Mouse (Mus musculus) megakaryocyte-erythroid progenitor cell, adult 5-6 weeks (primary cell): ENCODE measurements at regions not wholly inside any gene's neighbourhood (a gene's known extent, or its start where the extent isn't known, plus 50 kb on each side); places are given as distances from the start of the nearest gene placed in this dataset.
"Not testable (repeated sequence)": the region's sequence is repeated elsewhere in the genome, so short reads cannot be mapped to it uniquely, and the experiment has no call there.

Experiments
- ATAC-seq: replicated peaks from 2 replicates; pipeline ENCODE4 v1.8.0; 2016; ENCODE audit warnings: mild to moderate bottlenecking, inconsistent platforms; ENCODE audit not compliant: severe bottlenecking, poor library complexity, low FRiP score, low TSS enrichment

GRCm38 (mm10) chr13:99128979-99129378 lies 55.6 kb upstream of the Zfp366 start:
- no peak for ATAC-seq

GRCm38 (mm10) chr13:99128284-99128691 lies 56.3 kb upstream of the Zfp366 start:
- ATAC-seq: no peak

- no peak for ATAC-seq
Observed at GRCm38 (mm10) chr13:99127716-99128115, 56.9 kb upstream of the Zfp366 start.

- not testable (repeated sequence) for ATAC-seq
Observed at GRCm38 (mm10) chr13:99126971-99127370, 57.7 kb upstream of the Zfp366 start.

GRCm38 (mm10) chr13:99126538-99126937 lies 58.1 kb upstream of the Zfp366 start:
- 0 out of 2 replicates have a peak, but pooled peaks have one; percentile 37 for ATAC-seq

GRCm38 (mm10) chr13:99125946-99126345 lies 58.7 kb upstream of the Zfp366 start:
- ATAC-seq: 0 out of 2 replicates have a peak, but pooled peaks have one; percentile 33

- ATAC-seq: no peak
Observed at GRCm38 (mm10) chr13:99124894-99125570, 59.6 kb upstream of the Zfp366 start.

GRCm38 (mm10) chr13:99124141-99124540 lies 60.5 kb upstream of the Zfp366 start:
- ATAC-seq: no peak

GRCm38 (mm10) chr13:99123476-99124140 lies 61.0 kb upstream of the Zfp366 start:
- no peak for ATAC-seq

GRCm38 (mm10) chr13:99122539-99122938 lies 62.1 kb upstream of the Zfp366 start:
- ATAC-seq: not testable (repeated sequence)

- ATAC-seq: no peak
Observed at GRCm38 (mm10) chr13:99121096-99121495, 63.5 kb upstream of the Zfp366 start.

GRCm38 (mm10) chr13:99119941-99120340 lies 64.7 kb upstream of the Zfp366 start:
- no peak for ATAC-seq

GRCm38 (mm10) chr13:99118901-99119300 lies 65.7 kb upstream of the Zfp366 start:
- ATAC-seq: no peak

GRCm38 (mm10) chr13:99115541-99115940 lies 69.1 kb upstream of the Zfp366 start:
- ATAC-seq: no peak

GRCm38 (mm10) chr13:99114565-99114964 lies 70.1 kb upstream of the Zfp366 start:
- no peak for ATAC-seq

GRCm38 (mm10) chr13:99111736-99112386 lies 72.8 kb upstream of the Zfp366 start:
- no peak for ATAC-seq

- ATAC-seq: peak; percentile 93
Observed at GRCm38 (mm10) chr13:99107983-99108382, 76.6 kb upstream of the Zfp366 start.

- no peak for ATAC-seq
Observed at GRCm38 (mm10) chr13:99102089-99102681, 82.4 kb upstream of the Zfp366 start.

GRCm38 (mm10) chr13:99100430-99101409 lies 83.9 kb upstream of the Zfp366 start:
- peak; percentile 55 for ATAC-seq
